Mouse (Mus musculus): ENCODE measurements around the gene Slc23a3. TPM values are rescaled to one million over a fixed set of nuclear protein-coding genes. Genes with fewer than 3 reads are reported as not detected.

Slc23a3 gene
- polyA plus RNA-seq (2016; fragmentation: Nextera tagmentation; extraction: Ambion mirVana), result 0.10 TPM in 1 of 2 replicates, not detected in the other

DNA sequence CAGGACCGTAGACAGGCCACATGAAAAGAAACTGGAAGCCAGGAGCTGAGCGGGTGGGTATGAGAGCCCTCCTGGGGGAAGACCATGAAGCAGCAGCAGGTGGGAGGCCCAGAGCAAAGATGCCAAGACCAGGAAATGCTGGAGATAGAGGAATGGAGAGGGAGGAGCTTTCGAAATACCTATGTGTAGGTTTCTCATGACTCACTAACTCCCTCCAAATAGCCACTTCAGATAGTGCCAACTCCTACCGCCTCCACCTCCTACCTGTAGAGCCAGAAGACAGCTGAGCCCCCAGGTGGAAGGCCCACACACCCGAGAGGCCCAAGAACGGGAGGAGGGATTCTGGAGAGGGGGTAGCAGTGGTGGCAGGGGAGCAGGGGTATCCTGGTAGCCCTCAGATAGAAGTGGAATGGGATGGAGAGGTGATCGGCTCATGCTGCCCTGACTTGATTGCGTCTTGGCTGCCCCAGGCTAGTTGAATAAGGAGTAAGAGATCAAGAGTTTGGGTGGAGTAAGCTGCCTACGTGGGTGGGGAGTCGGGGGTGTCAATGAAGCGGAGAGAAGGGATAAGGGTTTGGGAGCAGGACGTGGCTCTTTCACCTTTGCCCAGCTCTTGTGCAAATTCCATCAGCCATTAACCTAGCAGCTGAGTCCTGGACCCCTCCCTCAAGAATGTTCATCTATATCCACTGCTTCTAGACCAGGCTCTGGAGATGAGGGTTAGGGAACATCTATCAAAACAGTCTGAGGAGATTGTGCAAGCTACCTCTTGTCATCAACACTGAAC lies at the start of gene Slc23a3:
Slc23a3 (minus strand) TSS at position 470 of the 787 bp plus-strand sequence.
- 69% methylated on average over 12 of the region's 12 CpGs for WGBS
- peaks cover 37% of the 10 kb centered on the region for H3K36me3 ChIP-seq
- H3K27me3 ChIP-seq, result peaks cover 4% of the 10 kb centered on the region; the same call in 1 of the 2 replicates
- ATAC-seq (ENCODE audit: insufficient number of reproducible peaks, insufficient read depth, low FRiP score, low TSS enrichment, low read depth), result no peak
- no peak within 1 kb of the TSS for H3K27ac ChIP-seq
- no peak within 1 kb of the TSS for H3K4me3 ChIP-seq (replicated peaks)
- H3K9ac ChIP-seq (replicated peaks), result no peak within 1 kb of the TSS
- no peaks in the 10 kb centered on the region for H3K4me1 ChIP-seq (replicated peaks)
- no peaks in the 10 kb centered on the region for H3K9me3 ChIP-seq
- H3K4me2 ChIP-seq, result no peak within 1 kb of the TSS

DNA sequence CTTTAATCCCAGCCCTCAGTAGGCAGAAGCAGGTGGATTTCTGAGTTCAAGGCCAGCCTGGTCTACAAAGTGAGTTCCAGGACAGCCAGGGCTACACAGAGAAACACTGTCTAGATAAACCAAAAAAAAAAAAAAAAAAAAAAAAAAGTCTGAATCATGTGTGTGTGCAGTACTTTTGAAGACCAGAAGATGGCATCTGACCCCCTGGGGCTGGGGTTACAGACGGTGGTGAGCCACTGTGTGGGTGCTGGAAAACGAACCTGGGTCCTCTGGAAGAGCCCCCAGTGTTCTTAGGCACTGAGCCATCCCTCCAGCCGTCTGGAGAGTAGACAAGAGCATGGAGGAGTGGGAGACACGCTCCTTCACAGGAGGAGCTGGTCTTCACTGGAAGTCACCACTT lies 48.5 kb upstream of the Slc23a3 start:
- no peak overlapping the region for H3K9ac ChIP-seq (replicated peaks)
- H3K36me3 ChIP-seq, result peaks cover 59% of the 10 kb centered on the region
- no peak for ATAC-seq (ENCODE audit: insufficient number of reproducible peaks, insufficient read depth, low FRiP score, low TSS enrichment, low read depth)
- no peak overlapping the region for H3K27ac ChIP-seq
- WGBS, result 83% methylated on average over 4 of the region's 4 CpGs
- no peak overlapping the region for H3K4me2 ChIP-seq
- peaks cover 22% of the 10 kb centered on the region for H3K4me1 ChIP-seq (replicated peaks)
- H3K27me3 ChIP-seq, result no peaks in the 10 kb centered on the region
- no peaks in the 10 kb centered on the region for H3K9me3 ChIP-seq
- no peak overlapping the region for H3K4me3 ChIP-seq (replicated peaks)

- Histone ChIP-seq H3K27ac (no peak overlapping the region), H3K4me3 (replicated peaks) (no peak overlapping the region), H3K9me3 (no peaks in the 10 kb centered on the region), H3K4me1 (replicated peaks) (peaks cover 22% of the 10 kb centered on the region), H3K36me3 (peaks cover 59% of the 10 kb centered on the region), H3K27me3 (no peaks in the 10 kb centered on the region), H3K9ac (replicated peaks) (no peak overlapping the region), H3K4me2 (no peak overlapping the region)
- ATAC-seq (ENCODE audit: insufficient number of reproducible peaks, insufficient read depth, low FRiP score, low TSS enrichment, low read depth), result no peak
- 81% methylated on average over 4 of the region's 4 CpGs for WGBS
Observed at GRCm38 (mm10) chr1:75181377-75181870, 47.7 kb upstream of the Slc23a3 start.

DNA sequence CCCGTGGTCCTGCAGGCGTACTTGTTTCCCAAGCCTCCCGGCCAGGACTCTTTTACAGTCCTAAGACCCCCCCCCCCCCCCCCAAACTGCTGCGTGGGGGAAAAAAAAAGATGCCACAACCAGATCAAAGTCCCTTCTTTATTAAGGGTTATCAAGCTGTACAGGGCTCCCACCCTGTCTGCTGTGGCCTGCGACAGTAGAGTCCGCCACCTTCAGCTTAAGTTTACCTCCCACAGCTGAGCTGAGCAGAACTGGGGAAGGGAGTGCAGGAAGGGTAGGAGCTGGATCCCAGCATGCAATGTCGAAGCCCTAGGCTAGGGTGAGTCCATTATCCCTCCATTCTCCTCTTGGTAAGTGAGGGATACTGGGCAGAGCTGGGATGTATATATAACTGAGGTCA lies 47.1 kb upstream of the Slc23a3 start:
- Histone ChIP-seq H3K27ac (no peak overlapping the region), H3K9me3 (no peaks in the 10 kb centered on the region), H3K36me3 (peaks cover 59% of the 10 kb centered on the region), H3K27me3 (no peaks in the 10 kb centered on the region), H3K4me2 (peak overlapping the region; percentile 99), H3K4me3 (replicated peaks) (peak overlapping the region; percentile 65), H3K9ac (replicated peaks) (no peak overlapping the region; the same call in 1 of the 2 replicates), H3K4me1 (replicated peaks) (peaks cover 22% of the 10 kb centered on the region)
- ATAC-seq (ENCODE audit: insufficient number of reproducible peaks, insufficient read depth, low FRiP score, low TSS enrichment, low read depth), result no peak
- 34% methylated on average over 7 of the region's 7 CpGs for WGBS

DNA sequence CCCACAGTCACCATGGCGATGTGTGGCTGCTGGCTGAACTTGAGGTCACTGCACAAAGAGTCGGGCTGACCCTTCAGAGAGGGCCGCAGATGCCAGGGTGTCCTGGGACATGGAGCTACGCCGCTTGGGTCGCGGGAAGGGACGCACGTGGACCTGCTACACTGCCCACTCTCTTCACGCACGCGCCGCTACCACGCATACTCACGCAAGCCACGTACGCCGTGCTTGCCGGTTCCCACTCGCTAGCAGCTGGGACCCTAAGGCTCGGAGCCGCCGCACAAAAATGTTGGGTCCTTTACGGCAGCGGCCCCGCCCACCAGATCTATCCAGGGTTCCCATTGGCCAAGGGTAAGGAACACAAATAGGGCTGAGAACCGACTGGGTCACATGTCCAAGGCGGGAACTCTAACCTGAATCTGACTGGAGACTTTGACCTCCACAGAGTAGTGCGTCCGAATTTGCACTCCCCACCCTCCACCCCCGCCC lies 46.5 kb upstream of the Slc23a3 start, which contains the start of gene Abcb6:
Abcb6 (minus strand) TSS at position 288 of the 486 bp plus-strand sequence.
- under 1% methylated on average over 31 of the region's 31 CpGs for WGBS
- Histone ChIP-seq H3K9me3 (no peaks in the 10 kb centered on the region), H3K27ac (peak within 1 kb of the TSS; percentile 31; the same call in 1 of the 2 replicates), H3K9ac (replicated peaks) (peak within 1 kb of the TSS; percentile 76), H3K4me3 (replicated peaks) (peak within 1 kb of the TSS; percentile 65), H3K27me3 (no peaks in the 10 kb centered on the region), H3K4me2 (peak within 1 kb of the TSS; percentile 99), H3K4me1 (replicated peaks) (peaks cover 22% of the 10 kb centered on the region), H3K36me3 (peaks cover 59% of the 10 kb centered on the region)
- peak; percentile 85 for ATAC-seq (ENCODE audit: insufficient number of reproducible peaks, insufficient read depth, low FRiP score, low TSS enrichment, low read depth)

DNA sequence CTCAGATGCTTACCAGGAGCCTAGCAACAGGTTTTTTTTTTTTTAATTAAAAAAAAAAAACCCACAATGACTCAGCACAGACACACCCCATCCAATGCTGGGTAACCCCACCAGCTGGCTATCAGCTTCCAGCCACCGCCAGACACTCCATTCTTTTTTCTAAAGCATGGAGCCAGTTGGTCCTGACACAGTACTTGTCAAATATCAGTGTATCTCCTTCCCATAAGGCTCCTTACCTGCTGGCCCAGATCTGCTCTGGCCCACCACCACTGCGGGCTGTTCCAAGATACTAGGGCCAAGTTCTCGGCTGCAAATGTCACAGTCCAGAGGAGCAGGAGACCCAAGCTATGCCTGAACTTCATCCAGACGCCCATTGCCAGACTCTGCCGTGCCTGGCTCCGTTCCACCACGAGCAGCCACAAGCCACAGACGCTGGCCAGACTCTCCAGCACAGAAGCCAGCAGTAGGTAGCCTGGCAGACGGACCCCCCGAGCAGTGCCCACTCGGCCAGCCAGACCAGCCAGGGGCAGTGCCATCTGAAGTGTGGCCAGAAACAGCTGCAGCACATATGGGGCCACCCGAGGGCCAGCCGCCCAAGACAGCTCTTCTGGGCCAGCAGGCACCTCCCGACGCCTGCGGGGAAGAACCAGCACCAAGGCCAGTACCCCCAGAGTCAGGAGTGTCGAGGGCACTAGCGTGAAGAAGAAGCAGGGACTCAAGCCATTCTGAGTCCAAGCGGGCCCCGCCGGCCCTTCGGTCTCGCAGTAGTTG lies 45.8 kb upstream of the Slc23a3 start:
- Histone ChIP-seq H3K4me2 (peak overlapping the region; percentile 99), H3K9me3 (no peaks in the 10 kb centered on the region), H3K4me3 (replicated peaks) (peak overlapping the region; percentile 65), H3K9ac (replicated peaks) (peak overlapping the region; percentile 76), H3K36me3 (peaks cover 56% of the 10 kb centered on the region), H3K27me3 (no peaks in the 10 kb centered on the region), H3K27ac (peak overlapping the region; percentile 31; the same call in 1 of the 2 replicates), H3K4me1 (replicated peaks) (peaks cover 22% of the 10 kb centered on the region)
- WGBS, result 11% methylated on average over 23 of the region's 23 CpGs
- ATAC-seq (ENCODE audit: insufficient number of reproducible peaks, insufficient read depth, low FRiP score, low TSS enrichment, low read depth), result peak; percentile 26; the same call in 1 of the 2 replicates

- Histone ChIP-seq H3K4me3 (replicated peaks) (peak within 1 kb of the TSS; percentile 70), H3K36me3 (peaks cover 40% of the 10 kb centered on the region), H3K27ac (peak within 1 kb of the TSS; percentile 91), H3K4me1 (replicated peaks) (peaks cover 11% of the 10 kb centered on the region), H3K9me3 (no peaks in the 10 kb centered on the region), H3K9ac (replicated peaks) (peak within 1 kb of the TSS; percentile 54), H3K27me3 (no peaks in the 10 kb centered on the region), H3K4me2 (peak within 1 kb of the TSS; percentile 69)
- ATAC-seq (ENCODE audit: insufficient number of reproducible peaks, insufficient read depth, low FRiP score, low TSS enrichment, low read depth), result peak; percentile 97
- WGBS, result 1% methylated on average over 59 of the region's 59 CpGs
Observed at GRCm38 (mm10) chr1:75168472-75169464, 35.1 kb upstream of the Slc23a3 start, which contains the start of gene Zfand2b. Zfand2b (plus strand) TSS chr1:75168646.

DNA sequence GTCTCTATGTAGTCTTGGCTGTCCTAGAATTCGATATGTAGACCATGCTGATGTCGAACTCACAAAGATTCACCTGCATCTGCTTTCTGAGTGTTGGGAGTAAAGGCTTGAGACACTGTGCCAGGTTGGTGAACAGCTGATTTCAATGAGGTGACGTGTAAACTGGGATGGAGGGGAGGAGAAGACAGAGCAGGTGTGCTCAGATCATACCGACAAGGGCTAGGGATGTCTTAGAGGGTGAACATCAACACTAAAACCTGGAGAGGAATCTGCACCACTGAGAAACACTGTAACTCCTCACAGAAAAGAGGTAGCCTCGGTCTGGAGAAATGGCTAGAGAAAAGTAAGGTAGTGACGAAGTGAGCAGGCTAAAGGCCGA lies 34.4 kb upstream of the Slc23a3 start:
- H3K36me3 ChIP-seq, result peaks cover 33% of the 10 kb centered on the region
- H3K9me3 ChIP-seq, result no peaks in the 10 kb centered on the region
- H3K27me3 ChIP-seq, result no peaks in the 10 kb centered on the region
- H3K4me2 ChIP-seq, result peak overlapping the region; percentile 69
- peak overlapping the region; percentile 91; the same call in 1 of the 2 replicates for H3K27ac ChIP-seq
- peak overlapping the region; percentile 54 for H3K9ac ChIP-seq (replicated peaks)
- 9% methylated on average over 7 of the region's 7 CpGs for WGBS
- ATAC-seq (ENCODE audit: insufficient number of reproducible peaks, insufficient read depth, low FRiP score, low TSS enrichment, low read depth), result peak; percentile 45
- peaks cover 11% of the 10 kb centered on the region for H3K4me1 ChIP-seq (replicated peaks)
- H3K4me3 ChIP-seq (replicated peaks), result peak overlapping the region; percentile 70

DNA sequence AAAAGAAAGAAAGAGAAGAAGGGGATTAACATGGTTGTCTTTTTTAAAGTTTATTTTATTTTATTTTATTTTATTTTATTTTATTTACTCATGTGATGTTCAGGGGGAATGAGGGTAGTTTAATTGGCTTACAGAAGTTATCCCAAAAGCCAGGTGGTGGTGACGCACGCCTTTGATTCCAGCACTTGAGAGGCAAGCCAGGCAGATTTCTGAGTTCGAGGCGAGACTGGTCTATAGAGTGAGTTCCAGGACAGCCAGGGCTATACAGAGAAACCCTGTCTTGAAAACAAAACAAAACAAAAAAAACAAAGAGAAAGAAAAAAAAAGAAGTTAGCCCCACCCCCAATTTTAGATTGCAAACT lies 26.5 kb upstream of the Slc23a3 start:
- no peak for ATAC-seq (ENCODE audit: insufficient number of reproducible peaks, insufficient read depth, low FRiP score, low TSS enrichment, low read depth)
- Histone ChIP-seq H3K36me3 (no peaks in the 10 kb centered on the region), H3K9ac (replicated peaks) (no peak overlapping the region), H3K4me3 (replicated peaks) (no peak overlapping the region), H3K27ac (no peak overlapping the region), H3K4me1 (replicated peaks) (no peaks in the 10 kb centered on the region), H3K4me2 (no peak overlapping the region), H3K27me3 (0 out of 2 replicates have a peak, but pooled peaks cover 2% of the 10 kb centered on the region), H3K9me3 (no peaks in the 10 kb centered on the region)
- 85% methylated on average over 4 of the region's 4 CpGs for WGBS

GRCm38 (mm10) chr1:75159540-75160255 lies 26.0 kb upstream of the Slc23a3 start:
- Histone ChIP-seq H3K27me3 (0 out of 2 replicates have a peak, but pooled peaks cover 2% of the 10 kb centered on the region), H3K9me3 (no peaks in the 10 kb centered on the region), H3K4me3 (replicated peaks) (no peak overlapping the region), H3K4me2 (no peak overlapping the region), H3K4me1 (replicated peaks) (no peaks in the 10 kb centered on the region), H3K9ac (replicated peaks) (no peak overlapping the region), H3K36me3 (no peaks in the 10 kb centered on the region), H3K27ac (no peak overlapping the region)
- 71% methylated on average over 5 of the region's 5 CpGs for WGBS
- no peak for ATAC-seq (ENCODE audit: insufficient number of reproducible peaks, insufficient read depth, low FRiP score, low TSS enrichment, low read depth)

Data from limb, embryonic 12.5 days (tissue).